Mouse (Mus musculus) retina, postnatal 1 day (tissue): ENCODE measurements around the gene Ccdc163.
"Not testable (repeated sequence)": the region's sequence is repeated elsewhere in the genome, so short reads cannot be mapped to it uniquely, and the experiment has no call there.

Experiments used
- DNase-seq: peaks from one replicate; pipeline ENCODE4 v3.0.0-alpha.2; 2012

The Ccdc163 gene

DNA sequence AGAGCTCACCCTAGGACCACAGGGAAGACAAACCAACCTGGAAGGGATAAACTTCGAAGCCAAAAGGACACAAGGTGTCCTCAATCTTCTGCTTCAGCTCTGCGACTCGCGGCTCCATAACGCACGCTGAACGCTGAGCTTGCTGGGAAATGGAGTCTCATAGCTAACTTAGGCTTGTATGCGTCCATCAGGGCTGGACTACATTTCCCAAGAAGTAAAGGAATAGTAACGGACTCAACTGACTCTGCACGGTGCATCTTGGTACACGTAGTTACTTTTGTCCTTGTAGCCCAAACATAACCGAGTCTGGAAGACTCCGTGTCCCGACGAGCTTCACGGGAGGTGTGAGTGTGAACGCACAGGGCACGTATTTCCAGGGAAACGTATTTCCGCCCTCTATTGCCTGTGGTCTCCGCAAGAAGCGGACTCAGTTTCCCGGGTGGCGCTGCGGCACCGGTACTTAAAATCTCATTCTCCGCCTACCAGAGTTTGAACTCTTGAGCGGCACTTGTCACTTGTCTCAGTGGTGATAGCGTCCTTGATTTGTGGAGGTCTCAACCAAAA lies at the start of gene Ccdc163, which contains the start of gene Mmachc:
Gene Ccdc163 (plus strand): TSS at position 309 of the 564 bp plus-strand sequence.
Gene Mmachc (minus strand): TSS at position 206 of the 564 bp plus-strand sequence.
- DNase-seq = peak; percentile 99

DNA sequence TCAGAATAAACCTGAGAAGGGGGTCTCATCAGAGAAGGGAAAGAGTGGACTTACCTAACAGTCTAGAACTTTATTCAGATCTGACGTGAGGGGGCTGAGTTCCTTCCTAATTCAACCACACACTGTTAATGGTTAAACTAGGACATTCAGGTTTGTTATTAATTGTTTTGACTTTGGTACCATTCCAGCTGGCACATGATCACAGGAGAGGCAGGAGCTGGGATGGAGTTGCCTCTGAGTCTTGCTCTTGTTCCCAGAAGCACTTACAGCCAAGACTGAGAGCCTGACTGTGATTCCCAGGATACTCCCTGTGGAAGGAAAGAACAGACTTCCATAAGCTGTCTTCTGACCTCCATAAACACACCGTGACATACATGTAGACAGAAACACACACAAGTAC lies 48.8 kb upstream of the Ccdc163 start:
- peak; percentile 13 for DNase-seq

DNA sequence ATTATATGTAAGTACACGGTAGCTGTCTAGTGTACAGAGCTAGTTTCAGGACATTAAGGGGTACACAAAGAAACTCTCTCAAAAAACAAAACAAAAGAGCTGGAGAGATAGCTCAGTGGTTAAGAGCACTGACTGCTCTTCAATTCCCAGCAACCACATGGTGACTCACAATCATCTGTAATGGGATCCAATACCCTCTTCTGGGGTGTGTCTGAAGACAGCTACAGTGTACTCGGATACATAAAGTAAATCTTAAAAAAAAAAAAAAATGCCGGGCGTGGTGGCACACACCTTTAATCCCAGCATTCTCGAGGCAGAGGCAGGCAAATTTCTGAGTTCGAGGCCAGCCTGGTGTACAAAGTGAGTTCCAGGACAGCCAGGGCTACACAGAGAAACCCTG lies 48.4 kb upstream of the Ccdc163 start:
- DNase-seq = not testable (repeated sequence)

DNA sequence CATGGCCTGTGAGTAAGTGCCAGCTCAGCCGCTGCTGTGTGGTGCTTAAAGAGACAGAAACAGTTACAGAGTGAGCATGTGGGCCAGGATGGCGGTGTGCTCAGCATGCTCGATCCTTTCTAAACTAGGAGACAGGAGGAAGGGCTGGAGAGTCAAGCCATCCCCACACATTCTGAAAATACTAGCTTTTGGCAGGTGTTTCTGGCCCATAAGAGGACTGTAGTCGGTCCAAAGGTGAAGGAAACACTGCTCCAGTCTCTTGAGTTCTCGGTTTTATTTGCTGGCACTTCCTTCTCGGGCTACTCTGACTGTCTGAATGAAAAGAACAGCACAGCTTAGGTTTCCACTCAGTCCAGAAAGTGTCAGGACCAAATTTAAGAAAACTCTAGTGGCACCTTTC lies 47.5 kb upstream of the Ccdc163 start:
- DNase-seq = no peak

DNA sequence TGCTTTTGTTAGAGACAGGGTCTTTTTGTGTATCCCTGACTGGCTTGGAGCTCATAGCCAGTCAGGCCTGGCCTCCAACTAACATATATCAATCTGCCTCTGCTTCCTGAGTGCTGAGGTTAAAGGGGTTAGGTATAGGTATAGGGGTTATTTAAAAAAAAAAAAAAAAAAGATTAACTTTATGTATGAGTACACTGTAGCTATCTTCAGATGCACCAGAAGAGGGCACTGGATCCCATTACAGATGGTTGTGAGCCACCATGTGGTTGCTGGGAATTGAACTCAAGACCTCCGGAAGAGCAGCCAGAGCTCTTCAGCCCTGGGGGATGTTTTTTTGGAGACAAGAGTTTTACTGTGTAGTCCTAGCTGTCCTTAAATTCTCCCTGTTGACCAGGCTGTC lies 46.3 kb upstream of the Ccdc163 start:
- DNase-seq = no peak

DNA sequence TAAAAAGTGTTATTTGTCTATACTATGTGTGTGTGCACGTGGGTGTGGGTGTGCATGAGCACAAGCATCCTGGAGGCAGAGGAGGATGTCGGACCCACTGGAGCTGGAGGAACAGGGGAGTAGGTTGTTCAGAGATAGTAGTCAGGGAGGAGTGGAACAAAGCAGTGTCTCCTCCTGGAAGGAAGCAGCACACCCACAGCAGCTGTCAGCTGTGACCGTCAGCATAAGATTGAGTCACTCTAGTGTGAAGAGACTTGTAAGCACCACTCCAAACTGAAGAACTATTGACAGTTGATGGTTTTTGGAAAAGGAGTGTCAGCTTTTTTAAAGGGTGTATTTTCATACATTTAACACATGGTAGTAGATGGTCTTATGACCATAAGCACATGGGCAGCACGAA lies 41.7 kb upstream of the Ccdc163 start:
- no peak for DNase-seq

DNA sequence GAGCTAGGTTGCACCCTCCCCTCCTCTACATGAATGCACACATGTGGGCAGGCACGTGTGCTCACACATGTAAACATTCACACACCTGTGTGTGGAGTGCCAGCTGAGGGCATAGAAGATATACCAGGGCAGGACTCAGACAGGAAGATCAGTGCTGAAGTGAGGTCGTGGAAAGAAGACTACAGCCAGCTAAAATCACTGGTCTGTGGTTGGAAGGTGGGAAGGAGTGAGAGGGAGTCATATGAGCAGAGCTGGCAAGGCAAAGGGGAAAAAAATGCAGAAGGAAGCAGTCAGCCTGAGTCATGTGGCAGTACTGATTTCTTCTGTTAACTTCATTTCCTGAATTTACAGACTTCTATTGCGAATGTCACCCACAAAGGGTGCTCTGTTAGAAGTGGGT lies 40.2 kb upstream of the Ccdc163 start:
- DNase-seq = no peak

DNA sequence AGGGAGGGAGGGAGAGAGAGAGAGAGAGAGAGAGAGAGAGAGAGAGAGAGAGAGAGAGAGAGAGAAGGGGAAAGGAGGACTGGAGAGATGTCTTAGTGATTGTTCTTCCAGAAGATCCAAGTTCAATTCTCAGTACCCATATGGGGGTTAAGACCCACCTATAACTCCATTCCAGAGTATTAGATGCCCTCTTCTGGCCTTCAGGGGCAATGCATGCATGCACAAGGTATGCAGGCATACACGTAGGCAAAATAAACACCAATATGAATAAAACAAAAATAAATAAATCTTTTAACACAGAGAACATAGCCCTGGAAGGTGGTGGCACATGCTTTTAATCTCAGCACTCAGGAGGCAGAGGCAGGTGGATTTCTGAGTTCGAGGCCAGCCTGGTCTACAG lies 39.0 kb upstream of the Ccdc163 start:
- DNase-seq = peak; percentile 25

DNA sequence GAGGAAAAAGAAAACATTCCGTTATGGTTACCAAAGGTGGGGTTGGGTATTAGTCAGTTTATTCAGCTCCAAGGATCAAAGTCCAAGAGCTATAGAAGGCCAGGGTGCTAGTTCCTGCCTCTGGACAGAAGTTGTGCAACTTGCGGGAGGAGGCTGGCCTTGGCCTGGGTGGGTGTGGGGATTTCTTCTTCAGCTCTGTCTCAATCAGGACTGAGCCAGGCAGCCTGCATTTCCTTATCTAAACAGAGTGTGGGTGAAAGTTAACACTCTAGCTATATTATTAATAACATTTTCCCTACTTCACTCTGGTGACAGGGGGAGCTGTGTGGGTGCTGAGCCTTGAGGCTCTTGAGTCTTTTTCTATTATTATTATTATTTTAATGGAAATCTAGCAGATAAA lies 35.5 kb upstream of the Ccdc163 start:
- DNase-seq = no peak

DNA sequence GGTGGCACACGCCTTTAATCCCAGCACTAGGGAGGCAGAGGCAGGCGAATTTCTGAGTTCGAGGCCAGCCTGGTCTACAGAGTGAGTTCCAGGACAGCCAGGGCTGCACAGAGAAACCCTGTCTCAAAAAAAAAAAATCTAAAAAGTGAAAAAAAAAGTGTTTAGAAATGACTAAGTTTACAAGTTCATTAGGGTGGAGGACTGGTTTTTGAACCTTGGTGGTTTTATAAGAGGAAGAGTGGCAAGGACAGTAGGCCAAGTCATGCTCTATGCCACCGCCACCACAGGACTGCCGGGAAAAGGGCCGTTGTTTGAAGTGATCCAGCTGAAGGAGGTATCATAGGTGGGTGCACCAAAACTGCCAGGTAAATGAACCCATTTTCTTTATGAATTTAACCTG lies 33.5 kb upstream of the Ccdc163 start:
- DNase-seq = not testable (repeated sequence)

DNA sequence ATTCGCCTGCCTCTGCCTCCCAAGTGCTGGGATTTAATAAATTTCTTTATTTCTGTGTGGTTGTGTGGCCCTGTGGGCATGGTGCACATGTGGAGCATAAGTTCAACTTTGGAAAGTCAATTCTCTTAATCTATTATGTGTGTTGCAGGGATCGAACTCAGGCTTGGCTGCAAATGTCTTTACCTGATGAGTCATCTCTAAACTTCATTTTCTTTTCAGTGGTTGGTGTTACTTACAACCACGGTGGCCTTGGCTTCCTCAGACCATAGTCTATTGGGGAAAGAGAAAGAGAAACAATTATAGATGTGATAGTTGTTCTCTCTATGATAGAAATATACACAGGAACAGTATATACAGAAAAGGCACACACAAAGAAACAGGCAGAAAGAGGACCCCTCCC lies 32.3 kb upstream of the Ccdc163 start:
- DNase-seq = no peak

DNA sequence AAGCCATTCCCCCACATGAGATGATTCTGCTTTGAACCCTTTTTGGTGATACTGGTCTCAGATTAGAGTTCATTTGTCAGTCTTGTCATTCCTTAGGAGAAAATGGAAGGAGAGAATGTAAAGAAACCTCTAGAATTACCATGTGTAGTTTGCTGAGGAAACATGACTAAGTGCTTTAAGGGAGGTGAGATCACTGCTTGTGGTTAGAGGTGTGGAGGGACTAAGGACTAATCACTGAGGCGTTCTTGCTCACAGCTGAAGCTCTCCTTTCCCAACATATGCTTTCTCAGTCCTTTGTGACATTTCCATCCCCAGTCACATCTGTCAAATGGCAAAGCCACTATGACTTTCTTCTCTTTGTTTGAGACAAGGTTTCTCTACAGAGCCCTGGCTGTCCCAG lies 30.5 kb upstream of the Ccdc163 start:
- no peak for DNase-seq

DNA sequence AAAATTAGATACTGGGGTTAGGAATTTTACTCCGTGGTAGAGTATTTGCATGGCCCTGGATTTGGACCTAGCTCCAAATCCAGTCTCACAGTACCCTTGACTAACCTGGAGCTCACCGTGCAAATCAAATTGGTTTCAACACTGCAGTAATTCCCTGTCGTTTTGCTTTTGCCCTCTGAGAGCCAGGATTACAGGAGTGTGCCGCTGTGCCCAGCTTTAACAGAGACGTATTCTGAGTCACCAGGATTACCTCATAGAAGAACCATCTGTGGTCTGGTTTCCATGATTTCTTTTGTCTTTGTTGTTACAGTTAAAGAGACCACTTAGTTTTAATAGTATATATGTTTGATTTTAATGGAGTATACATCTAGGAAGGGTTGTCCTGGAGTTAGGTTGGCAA lies 29.2 kb upstream of the Ccdc163 start:
- no peak for DNase-seq

DNA sequence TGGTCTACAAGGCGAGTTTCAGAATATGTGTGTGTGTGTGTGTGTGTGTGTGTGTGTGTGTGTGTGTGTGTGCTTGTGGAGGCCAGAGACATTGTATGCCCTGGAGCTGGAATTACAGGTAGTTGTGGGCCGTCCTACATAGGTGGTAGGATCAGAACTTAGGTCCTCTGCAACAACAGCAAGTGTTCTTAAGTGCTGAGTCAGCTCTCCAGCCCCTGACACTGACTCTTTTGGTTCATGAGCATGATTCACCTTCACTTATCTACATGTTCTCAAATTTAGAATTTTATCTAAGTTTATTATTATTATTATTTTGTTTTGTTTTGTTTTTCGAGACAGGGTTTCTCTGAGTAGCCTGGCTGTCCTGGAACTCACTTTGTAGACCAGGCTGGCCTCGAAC lies 27.8 kb upstream of the Ccdc163 start:
- DNase-seq = not testable (repeated sequence)

DNA sequence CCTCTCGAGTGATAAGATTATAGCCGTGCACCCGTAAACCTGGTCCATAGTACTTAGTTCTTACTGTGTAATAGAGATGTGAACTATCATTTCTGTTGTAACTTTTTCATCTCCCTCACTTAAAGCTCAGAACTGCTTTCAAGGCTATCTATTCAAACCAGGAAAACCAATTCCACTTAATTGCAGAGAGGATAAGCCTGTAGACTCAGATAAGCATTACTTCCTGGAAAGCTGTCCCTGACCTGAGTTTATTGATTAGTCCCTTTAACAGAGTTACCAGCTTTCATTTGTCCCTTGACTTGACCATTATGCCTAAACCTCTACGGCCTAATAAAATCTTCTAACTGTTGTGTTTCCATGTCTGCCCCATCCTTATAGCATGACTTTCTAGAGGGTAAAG lies 24.4 kb upstream of the Ccdc163 start:
- DNase-seq = no peak

DNA sequence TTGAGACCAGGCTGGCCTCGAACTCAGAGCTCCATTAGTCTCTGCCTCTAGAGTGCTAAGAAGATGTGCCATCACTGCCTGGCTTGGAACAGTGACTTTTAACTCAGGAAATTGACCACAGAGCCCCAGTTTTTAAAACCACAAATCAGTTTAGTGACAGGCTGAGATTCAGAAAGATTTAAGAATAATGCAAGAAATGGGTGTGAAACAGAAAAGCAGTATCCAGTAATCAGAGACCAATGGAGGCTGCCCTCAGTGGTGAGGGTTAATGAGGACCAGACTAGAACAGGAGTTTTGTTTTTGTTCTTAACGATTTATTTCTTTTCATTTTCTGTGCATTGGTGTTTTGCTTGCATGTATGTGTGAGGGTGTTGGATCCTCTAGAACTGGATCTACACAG lies 23.6 kb upstream of the Ccdc163 start:
- DNase-seq = no peak

DNA sequence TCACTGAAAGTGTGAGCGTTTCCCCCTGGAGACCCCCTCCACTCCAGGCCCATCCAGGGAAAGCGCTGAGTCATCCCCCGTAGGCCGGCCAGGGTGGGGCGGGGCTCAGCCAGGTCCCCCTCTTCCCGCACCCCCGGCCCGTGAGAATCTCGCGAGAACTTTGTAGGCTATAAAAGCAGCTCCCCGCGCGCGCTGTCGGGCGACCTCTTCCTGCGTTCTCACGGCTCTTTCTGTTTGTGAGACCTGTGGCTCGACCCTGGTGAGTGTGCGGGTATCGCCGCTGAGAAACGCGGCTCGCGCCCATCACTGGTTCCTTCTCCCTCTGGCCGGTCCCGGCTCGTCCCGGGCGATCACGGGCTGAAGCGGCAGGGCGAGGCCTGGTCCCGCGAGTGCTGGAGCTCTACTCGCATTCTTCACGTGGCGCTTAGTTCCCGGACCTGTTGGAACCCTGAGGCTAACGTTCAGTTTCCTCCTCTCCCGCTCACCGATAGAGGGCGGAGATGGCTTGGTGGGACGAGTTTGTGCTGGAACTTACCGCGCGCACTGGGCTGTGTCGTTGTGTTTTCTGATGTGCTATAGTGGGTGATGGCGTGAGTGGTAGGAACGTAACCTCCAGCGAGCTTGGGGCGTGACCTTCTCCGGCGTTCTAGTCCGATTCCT lies 22.8 kb upstream of the Ccdc163 start, which contains the start of gene Prdx1:
Gene Prdx1 (plus strand): TSS at position 143 of the 660 bp plus-strand sequence.
- DNase-seq = peak; percentile 97

DNA sequence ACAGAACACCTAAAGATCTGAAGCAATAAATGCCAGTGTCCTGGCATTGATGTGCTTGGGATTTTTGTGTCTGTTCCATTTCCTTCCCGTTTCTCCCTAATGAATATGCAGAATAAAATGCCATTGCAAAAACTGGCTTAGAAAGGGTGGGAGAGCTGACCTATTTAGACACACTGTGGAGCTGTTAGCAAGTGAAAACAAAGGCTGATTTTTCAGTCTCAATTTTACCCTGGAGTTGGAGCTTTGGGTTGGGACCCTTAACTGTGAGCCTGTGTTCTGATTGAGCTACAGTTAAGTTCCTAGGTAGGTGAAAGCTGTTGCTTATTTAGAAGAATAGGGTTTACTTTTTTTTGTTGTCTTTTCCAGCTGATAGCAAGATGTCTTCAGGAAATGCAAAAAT lies 21.3 kb upstream of the Ccdc163 start:
- DNase-seq = no peak

DNA sequence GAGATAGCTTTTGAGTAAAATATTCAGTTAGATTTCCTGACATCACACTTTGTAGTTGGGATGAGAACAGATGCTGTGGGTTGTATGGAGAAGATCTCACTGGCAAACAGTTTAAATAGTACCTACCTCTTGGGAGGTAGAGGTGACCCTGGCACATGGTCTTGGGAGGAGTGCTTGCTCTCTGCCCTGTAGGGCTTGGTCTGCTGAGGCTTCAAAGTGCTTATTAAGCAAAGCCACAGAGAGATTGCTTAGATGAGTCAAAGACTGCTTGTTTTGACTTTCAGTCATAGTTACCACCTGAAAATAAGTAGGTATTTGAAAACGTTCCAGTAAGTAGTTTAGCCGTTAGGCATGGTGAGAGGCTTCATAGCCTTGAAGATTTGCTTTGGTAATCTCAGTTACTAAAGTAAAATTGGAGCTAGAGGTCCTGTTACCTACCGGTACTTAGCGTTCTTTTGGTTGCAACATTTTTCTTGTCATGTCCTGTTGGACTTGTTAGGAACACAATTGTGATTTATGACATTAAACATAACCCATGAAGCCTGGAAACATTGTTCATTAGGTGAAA lies 18.9 kb upstream of the Ccdc163 start:
- DNase-seq = no peak

DNA sequence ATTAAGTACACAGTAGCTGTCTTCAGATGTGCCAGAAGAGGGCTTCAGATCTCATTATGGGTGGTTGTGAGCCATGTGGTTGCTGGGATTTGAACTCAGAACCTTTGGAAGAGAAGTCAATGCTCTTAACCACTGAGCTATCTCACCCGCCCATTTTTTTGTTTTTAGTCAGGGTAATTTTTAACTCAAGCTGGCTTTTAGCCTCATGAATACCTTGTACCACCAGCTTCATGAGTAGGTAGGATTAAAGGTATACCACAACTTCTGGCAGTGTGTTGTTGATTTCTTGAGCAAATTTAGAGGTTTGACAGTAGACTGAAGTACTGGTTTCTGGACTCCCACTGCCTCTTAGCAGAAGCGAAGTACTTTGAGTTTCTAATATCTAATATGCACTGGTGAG lies 16.2 kb upstream of the Ccdc163 start:
- no peak for DNase-seq

DNA sequence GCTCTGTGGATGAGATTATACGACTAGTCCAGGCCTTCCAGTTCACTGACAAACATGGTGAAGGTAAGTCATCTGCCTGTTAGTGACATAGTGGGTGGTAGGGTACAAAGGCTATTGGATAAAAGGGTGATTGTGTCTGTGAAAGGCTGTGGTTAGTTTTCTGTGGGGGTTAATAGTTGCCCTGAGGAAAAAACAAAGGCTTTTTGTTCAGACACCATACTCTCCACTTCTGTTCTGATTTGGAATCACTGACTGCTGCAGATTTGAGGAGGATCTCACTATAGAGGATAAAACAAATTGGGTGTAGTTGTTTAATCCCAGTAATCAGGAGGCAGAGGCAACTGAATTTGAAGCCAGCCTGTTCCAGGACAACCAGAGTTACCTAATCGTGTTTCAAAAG lies 14.5 kb upstream of the Ccdc163 start:
- no peak for DNase-seq

DNA sequence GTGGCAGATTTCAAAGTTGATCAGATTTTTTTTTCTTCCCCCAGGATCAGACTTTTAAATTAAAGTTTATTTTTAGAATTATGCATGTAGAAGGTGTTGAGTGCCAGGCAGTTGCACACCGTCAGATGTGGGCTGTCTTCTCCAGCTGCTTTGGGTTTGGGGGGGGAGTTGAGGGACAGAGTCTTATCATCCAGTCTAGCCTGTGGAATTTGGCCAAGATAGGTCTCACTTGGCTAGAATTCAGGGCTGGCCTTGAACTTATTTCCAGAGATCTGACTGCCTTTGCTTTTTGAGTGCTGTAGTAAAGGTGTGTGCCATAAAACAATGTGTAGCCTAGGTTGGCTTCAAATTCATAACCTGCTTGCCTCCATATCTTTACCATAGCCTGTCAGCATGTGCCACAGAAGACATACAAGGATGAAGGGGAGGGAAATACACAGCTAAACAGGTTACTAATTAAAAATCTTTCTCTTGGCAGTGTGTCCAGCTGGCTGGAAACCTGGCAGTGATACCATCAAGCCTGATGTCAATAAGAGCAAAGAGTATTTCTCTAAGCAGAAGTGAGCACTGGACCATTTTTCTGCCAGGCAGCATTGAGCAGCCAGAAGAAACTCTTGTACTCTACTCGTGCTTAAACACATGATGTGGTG lies 9.5 kb upstream of the Ccdc163 start:
- DNase-seq = no peak

DNA sequence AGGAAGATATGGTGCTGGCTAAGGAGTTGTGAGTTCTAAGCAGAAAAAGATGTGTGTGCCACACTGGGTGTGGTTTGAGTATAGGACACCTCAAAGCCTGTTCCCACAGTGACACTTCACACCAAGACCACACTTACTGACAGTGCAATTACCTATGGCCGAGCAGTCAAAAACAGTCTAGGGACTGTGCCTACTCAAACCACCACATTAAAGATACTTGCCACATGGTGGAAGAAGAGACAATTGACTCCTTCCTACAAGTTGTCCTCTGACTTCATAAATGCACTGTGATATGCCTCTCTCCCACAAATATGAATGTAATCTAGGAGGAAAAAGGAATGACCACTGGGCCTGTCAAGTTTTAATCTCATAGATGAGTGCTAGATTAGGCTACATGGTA lies 7.3 kb upstream of the Ccdc163 start:
- DNase-seq = no peak

DNA sequence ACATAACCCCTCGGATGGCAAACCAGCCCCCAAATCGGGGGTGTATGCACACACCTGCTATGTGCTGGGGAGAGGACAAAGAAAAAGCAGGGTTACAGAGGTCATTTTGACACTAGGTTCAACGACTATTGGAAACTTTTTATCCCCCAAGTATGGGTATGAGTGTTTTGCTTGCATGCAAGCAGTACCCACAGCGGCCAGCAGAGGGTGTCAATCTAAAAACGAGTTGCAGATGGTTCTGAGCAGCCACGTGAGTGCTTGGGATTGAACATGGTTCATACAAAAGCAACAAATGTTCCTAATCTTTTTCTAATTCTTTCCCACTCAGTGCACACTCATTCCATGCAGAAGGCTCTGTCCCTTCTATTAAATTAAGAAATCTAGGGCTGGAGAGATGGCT lies 4.5 kb upstream of the Ccdc163 start:
- peak; percentile 78 for DNase-seq
